Mouse (Mus musculus) E14TG2a.4 (cell line): ENCODE data around the gene Srd5a3.

Source experiments
- CTCF ChIP-seq: conservative IDR thresholded peaks from 2 replicates; pipeline ENCODE4 v1.5.1; 2014; ENCODE audit warnings: low read length
- POU5F1 ChIP-seq: IDR thresholded peaks from 2 replicates; pipeline ENCODE4 v1.6.1; 2014; ENCODE audit warnings: low read length, borderline replicate concordance

- no peak for TF ChIP-seq CTCF
- no peak for TF ChIP-seq POU5F1
Observed at GRCm38 (mm10) chr5:76138512-76138911, 1.6 kb upstream of the Srd5a3 start.
